Mouse (Mus musculus): ENCODE results near the gene Myb.

- TF ChIP-seq CTCF (IDR thresholded peaks at IDR 0.05; ENCODE audit: low read depth, low read length) (no peak), POLR2A (IDR thresholded peaks at IDR 0.05; ENCODE audit: extremely low read depth, insufficient read depth, low read length) (no peak)
Observed at GRCm38 (mm10) chr10:21207378-21207777, 46.6 kb upstream of the Myb start.

Data from liver, adult 2 months (tissue).